Mouse (Mus musculus) ES-E14 (cell line): Measurements from ENCODE around the gene Odf2.
"Not testable (repeated sequence)": the region's sequence is repeated elsewhere in the genome, so short reads cannot be mapped to it uniquely, and the experiment has no call there.

Experiments
- HCFC1 ChIP-seq: IDR thresholded peaks from 2 replicates; pipeline ENCODE4 v1.6.1; 2012; ENCODE audit warnings: low read length, inconsistent platforms, borderline replicate concordance; ENCODE audit not compliant: insufficient read depth
- ZC3H11A ChIP-seq: IDR thresholded peaks from 2 replicates; pipeline ENCODE4 v1.6.1; 2012; ENCODE audit warnings: low read depth, mild to moderate bottlenecking, inconsistent platforms, low read length, borderline replicate concordance
- ZNF384 ChIP-seq: IDR thresholded peaks from 2 replicates; pipeline ENCODE4 v1.6.1; 2012; ENCODE audit warnings: low read depth, low read length, inconsistent platforms

DNA sequence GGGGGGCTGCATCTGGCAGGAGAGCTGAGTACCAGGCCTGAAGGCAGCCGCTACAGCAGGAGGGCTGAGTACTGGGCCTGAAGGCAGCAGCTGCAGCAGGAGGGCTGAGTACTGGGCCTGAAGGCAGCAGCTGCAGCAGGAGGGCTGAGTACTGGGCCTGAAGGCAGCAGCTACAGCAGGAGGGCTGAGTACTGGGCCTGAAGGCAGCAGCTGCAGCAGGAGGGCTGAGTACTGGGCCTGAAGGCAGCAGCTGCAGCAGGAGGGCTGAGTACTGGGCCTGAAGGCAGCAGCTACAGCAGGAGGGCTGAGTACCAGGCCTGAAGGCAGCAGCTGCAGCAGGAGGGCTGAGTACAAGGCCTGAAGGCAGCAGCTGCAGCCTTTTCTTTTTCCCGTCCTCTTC, 19.1 kb downstream of the Odf2 start:
- not testable (repeated sequence) for TF ChIP-seq ZNF384, HCFC1, ZC3H11A
